Mouse (Mus musculus): ENCODE results near the gene Grin2b. TPM values are rescaled to one million over a fixed set of nuclear protein-coding genes. Genes with fewer than 3 reads are reported as not detected.

The Grin2b gene
- polyA plus RNA-seq, 1 experiment from 2014 or later = not detected

GRCm38 (mm10) chr6:135798202-135798992 is 374.9 kb downstream of the Grin2b start:
- H3K79me2 ChIP-seq (ENCODE audit: inconsistent target) = no peaks in the 10 kb centered on the region
- no peaks in the 10 kb centered on the region for H3K36me3 ChIP-seq (ENCODE audit: inconsistent target)
- H3K4me3 ChIP-seq (ENCODE audit: inconsistent target) = no peak overlapping the region
- H3K27ac ChIP-seq = no peak overlapping the region
- WGBS (ENCODE audit: missing documents) = 72% methylated on average over 13 of the region's 13 CpGs

GRCm38 (mm10) chr6:135797371-135798033 is 375.8 kb downstream of the Grin2b start:
- WGBS (ENCODE audit: missing documents) = 90% methylated on average over 10 of the region's 10 CpGs
- Histone ChIP-seq H3K27ac (no peak overlapping the region), H3K4me3 (ENCODE audit: inconsistent target) (no peak overlapping the region), H3K79me2 (ENCODE audit: inconsistent target) (no peaks in the 10 kb centered on the region), H3K36me3 (ENCODE audit: inconsistent target) (no peaks in the 10 kb centered on the region)

- H3K36me3 ChIP-seq (ENCODE audit: inconsistent target) = no peaks in the 10 kb centered on the region
- no peak overlapping the region for H3K27ac ChIP-seq
- no peak overlapping the region for H3K4me3 ChIP-seq (ENCODE audit: inconsistent target)
- WGBS (ENCODE audit: missing documents) = 83% methylated on average over 4 of the region's 4 CpGs
- H3K79me2 ChIP-seq (ENCODE audit: inconsistent target) = no peaks in the 10 kb centered on the region
Measured at GRCm38 (mm10) chr6:135796911-135797310, 376.4 kb downstream of the Grin2b start.

- 85% methylated on average over 4 of the region's 4 CpGs for WGBS (ENCODE audit: missing documents)
- no peaks in the 10 kb centered on the region for H3K36me3 ChIP-seq (ENCODE audit: inconsistent target)
- no peaks in the 10 kb centered on the region for H3K79me2 ChIP-seq (ENCODE audit: inconsistent target)
- no peak overlapping the region for H3K4me3 ChIP-seq (ENCODE audit: inconsistent target)
- no peak overlapping the region for H3K27ac ChIP-seq
Measured at GRCm38 (mm10) chr6:135791412-135791811, 381.9 kb downstream of the Grin2b start.

- Histone ChIP-seq H3K27ac (no peak overlapping the region), H3K4me3 (ENCODE audit: inconsistent target) (no peak overlapping the region)
Measured at GRCm38 (mm10) chr6:135789603-135790170, 383.6 kb downstream of the Grin2b start.

GRCm38 (mm10) chr6:135774670-135775069 is 398.6 kb downstream of the Grin2b start:
- 86% methylated on average over 2 of the region's 2 CpGs for WGBS (ENCODE audit: missing documents)
- no peak overlapping the region for H3K27ac ChIP-seq
- no peak overlapping the region for H3K4me3 ChIP-seq (ENCODE audit: inconsistent target)
- no peaks in the 10 kb centered on the region for H3K79me2 ChIP-seq (ENCODE audit: inconsistent target)
- H3K36me3 ChIP-seq (ENCODE audit: inconsistent target) = no peaks in the 10 kb centered on the region

More at GRCm38 (mm10) chr6:135789603-135790170, 383.6 kb downstream of the Grin2b start:
- no peaks in the 10 kb centered on the region for H3K79me2 ChIP-seq (ENCODE audit: inconsistent target)
- 87% methylated on average over 11 of the region's 11 CpGs for WGBS (ENCODE audit: missing documents)
- no peaks in the 10 kb centered on the region for H3K36me3 ChIP-seq (ENCODE audit: inconsistent target)

- no peak overlapping the region for H3K27ac ChIP-seq
- H3K79me2 ChIP-seq (ENCODE audit: inconsistent target) = no peaks in the 10 kb centered on the region
- H3K36me3 ChIP-seq (ENCODE audit: inconsistent target) = no peaks in the 10 kb centered on the region
- no peak overlapping the region for H3K4me3 ChIP-seq (ENCODE audit: inconsistent target)
- 67% methylated on average over 8 of the region's 8 CpGs for WGBS (ENCODE audit: missing documents)
Measured at GRCm38 (mm10) chr6:135767572-135767971, 405.7 kb downstream of the Grin2b start.

- Histone ChIP-seq H3K79me2 (ENCODE audit: inconsistent target) (no peaks in the 10 kb centered on the region), H3K4me3 (ENCODE audit: inconsistent target) (no peak overlapping the region), H3K36me3 (ENCODE audit: inconsistent target) (no peaks in the 10 kb centered on the region), H3K27ac (no peak overlapping the region)
- 100% methylated on average over 1 of the region's 1 CpGs for WGBS (ENCODE audit: missing documents)
Measured at GRCm38 (mm10) chr6:135758735-135759134, 414.6 kb downstream of the Grin2b start.

- Histone ChIP-seq H3K4me3 (ENCODE audit: inconsistent target) (no peak overlapping the region), H3K36me3 (ENCODE audit: inconsistent target) (no peaks in the 10 kb centered on the region), H3K79me2 (ENCODE audit: inconsistent target) (no peaks in the 10 kb centered on the region), H3K27ac (no peak overlapping the region)
- 20% methylated on average over 1 of the region's 1 CpGs for WGBS (ENCODE audit: missing documents)
Measured at GRCm38 (mm10) chr6:135756075-135756474, 417.2 kb downstream of the Grin2b start.

- Histone ChIP-seq H3K36me3 (ENCODE audit: inconsistent target) (no peaks in the 10 kb centered on the region), H3K79me2 (ENCODE audit: inconsistent target) (no peaks in the 10 kb centered on the region), H3K4me3 (ENCODE audit: inconsistent target) (no peak overlapping the region), H3K27ac (no peak overlapping the region)
- WGBS (ENCODE audit: missing documents) = 72% methylated on average over 5 of the region's 7 CpGs
Measured at GRCm38 (mm10) chr6:135748412-135749076, 424.8 kb downstream of the Grin2b start.

- 95% methylated on average over 2 of the region's 2 CpGs for WGBS (ENCODE audit: missing documents)
- H3K79me2 ChIP-seq (ENCODE audit: inconsistent target) = no peaks in the 10 kb centered on the region
- H3K27ac ChIP-seq = no peak overlapping the region
- H3K36me3 ChIP-seq (ENCODE audit: inconsistent target) = no peaks in the 10 kb centered on the region
- H3K4me3 ChIP-seq (ENCODE audit: inconsistent target) = no peak overlapping the region
Measured at GRCm38 (mm10) chr6:135745606-135746005, 427.7 kb downstream of the Grin2b start.

- H3K27ac ChIP-seq = no peak overlapping the region
- H3K36me3 ChIP-seq (ENCODE audit: inconsistent target) = no peaks in the 10 kb centered on the region
- 100% methylated on average over 4 of the region's 4 CpGs for WGBS (ENCODE audit: missing documents)
Measured at GRCm38 (mm10) chr6:135734227-135734732, 439.0 kb downstream of the Grin2b start.

GRCm38 (mm10) chr6:135727106-135727505 is 446.2 kb downstream of the Grin2b start:
- WGBS (ENCODE audit: missing documents) = 93% methylated on average over 5 of the region's 5 CpGs
- no peak overlapping the region for H3K4me3 ChIP-seq (ENCODE audit: inconsistent target)

More at GRCm38 (mm10) chr6:135734227-135734732, 439.0 kb downstream of the Grin2b start:
- Histone ChIP-seq H3K79me2 (ENCODE audit: inconsistent target) (no peaks in the 10 kb centered on the region), H3K4me3 (ENCODE audit: inconsistent target) (no peak overlapping the region)

GRCm38 (mm10) chr6:135721706-135722105 is 451.6 kb downstream of the Grin2b start:
- Histone ChIP-seq H3K36me3 (ENCODE audit: inconsistent target) (no peaks in the 10 kb centered on the region), H3K27ac (no peak overlapping the region), H3K4me3 (ENCODE audit: inconsistent target) (no peak overlapping the region), H3K79me2 (ENCODE audit: inconsistent target) (no peaks in the 10 kb centered on the region)
- 92% methylated on average over 2 of the region's 2 CpGs for WGBS (ENCODE audit: missing documents)

More at GRCm38 (mm10) chr6:135727106-135727505, 446.2 kb downstream of the Grin2b start:
- H3K36me3 ChIP-seq (ENCODE audit: inconsistent target) = no peaks in the 10 kb centered on the region
- H3K27ac ChIP-seq = no peak overlapping the region
- no peaks in the 10 kb centered on the region for H3K79me2 ChIP-seq (ENCODE audit: inconsistent target)

All from macrophage (primary cell).